Mouse (Mus musculus) large intestine, adult 2 months (tissue): ENCODE data around the gene Preb. TPM values are rescaled to one million over a fixed set of nuclear protein-coding genes. Genes with fewer than 3 reads are reported as not detected.

Experiments used
- DNase-seq: peaks from one replicate; pipeline ENCODE4 v3.0.0-alpha.2; 2012; ENCODE audit warnings: low read depth, low spot score
- WGBS: fragments of 180-500 bp; shearing (Covaris S2); methylation state at CpG from one replicate; pipeline ENCODE4 v1.1.7; 2018; 5-methylcytosine and 5-hydroxymethylcytosine counted together
- polyA plus RNA-seq: library from polyadenylated mRNA; depleted of rRNA; stranded (reverse); fragments of >200 nt; gene quantifications from 2 replicates; pipeline ENCODE4 v1.2.3, GENCODE M21; 2012

The Preb gene
- polyA plus RNA-seq, 1 experiment, result 408 TPM

GRCm38 (mm10) chr5:30957891-30958290 lies 2.3 kb downstream of the Preb start:
- 90% methylated on average over 6 of the region's 6 CpGs for WGBS
- DNase-seq, result no peak

- no peak for DNase-seq
- WGBS, result 77% methylated on average over 6 of the region's 6 CpGs
Measured at GRCm38 (mm10) chr5:30955751-30956150, 4.4 kb downstream of the Preb start.

- WGBS, result 95% methylated on average over 9 of the region's 9 CpGs
- DNase-seq, result no peak
Measured at GRCm38 (mm10) chr5:30954556-30954955, 5.6 kb downstream of the Preb start.

- 94% methylated on average over 6 of the region's 6 CpGs for WGBS
- DNase-seq, result no peak
Measured at GRCm38 (mm10) chr5:30954065-30954464, 6.1 kb downstream of the Preb start.

GRCm38 (mm10) chr5:30952551-30952950 lies 7.6 kb downstream of the Preb start:
- DNase-seq, result no peak
- WGBS, result 78% methylated on average over 5 of the region's 5 CpGs

- 45% methylated on average over 6 of the region's 6 CpGs for WGBS
- DNase-seq, result no peak
Measured at GRCm38 (mm10) chr5:30951706-30952105, 8.5 kb downstream of the Preb start.

- DNase-seq, result no peak
- 66% methylated on average over 2 of the region's 2 CpGs for WGBS
Measured at GRCm38 (mm10) chr5:30950922-30951321, 9.2 kb downstream of the Preb start.

GRCm38 (mm10) chr5:30950451-30950850 lies 9.7 kb downstream of the Preb start:
- 60% methylated on average over 4 of the region's 4 CpGs for WGBS
- no peak for DNase-seq

- no peak for DNase-seq
- WGBS, result under 1% methylated on average over 31 of the region's 31 CpGs
Measured at GRCm38 (mm10) chr5:30949654-30950326, 10.4 kb downstream of the Preb start.

- no peak for DNase-seq
- WGBS, result 45% methylated on average over 5 of the region's 5 CpGs
Measured at GRCm38 (mm10) chr5:30948620-30949019, 11.5 kb downstream of the Preb start.

- no peak for DNase-seq
- 5% methylated on average over 44 of the region's 44 CpGs for WGBS
Measured at GRCm38 (mm10) chr5:30944956-30945781, 15.0 kb downstream of the Preb start, which contains the start of gene Cgref1. Cgref1 (minus strand) TSS chr5:30945591.

- DNase-seq, result no peak
- WGBS, result 79% methylated on average over 6 of the region's 6 CpGs
Measured at GRCm38 (mm10) chr5:30944344-30944743, 15.8 kb downstream of the Preb start.

GRCm38 (mm10) chr5:30943004-30943403 lies 17.2 kb downstream of the Preb start:
- no peak for DNase-seq
- 72% methylated on average over 2 of the region's 2 CpGs for WGBS

- WGBS, result 96% methylated on average over 5 of the region's 5 CpGs
- no peak for DNase-seq
Measured at GRCm38 (mm10) chr5:30934725-30935461, 25.3 kb downstream of the Preb start.

- 81% methylated on average over 5 of the region's 5 CpGs for WGBS
- DNase-seq, result no peak
Measured at GRCm38 (mm10) chr5:30933705-30934104, 26.5 kb downstream of the Preb start.

- WGBS, result 76% methylated on average over 4 of the region's 4 CpGs
- DNase-seq, result no peak
Measured at GRCm38 (mm10) chr5:30931378-30931777, 28.8 kb downstream of the Preb start.

GRCm38 (mm10) chr5:30930846-30931245 lies 29.3 kb downstream of the Preb start:
- WGBS, result 35% methylated on average over 6 of the region's 6 CpGs
- DNase-seq, result no peak

- DNase-seq, result no peak
- WGBS, result 15% methylated on average over 4 of the region's 4 CpGs
Measured at GRCm38 (mm10) chr5:30930121-30930520, 30.0 kb downstream of the Preb start.

- WGBS, result 45% methylated on average over 7 of the region's 7 CpGs
Measured at GRCm38 (mm10) chr5:30927945-30928529, 32.1 kb downstream of the Preb start.

GRCm38 (mm10) chr5:30926073-30926472 lies 34.1 kb downstream of the Preb start:
- WGBS, result 59% methylated on average over 2 of the region's 2 CpGs
- no peak for DNase-seq

More at GRCm38 (mm10) chr5:30927945-30928529, 32.1 kb downstream of the Preb start:
- no peak for DNase-seq
